Mouse (Mus musculus) large intestine, adult 2 months (tissue): Measurements from ENCODE around the gene Pikfyve. TPM values are rescaled to one million over a fixed set of nuclear protein-coding genes. Genes with fewer than 3 reads are reported as not detected.

Source experiments
- DNase-seq: peaks from one replicate; pipeline ENCODE4 v3.0.0-alpha.2; 2012; ENCODE audit warnings: low read depth, low spot score
- WGBS: fragments of 180-500 bp; shearing (Covaris S2); methylation state at CpG from one replicate; pipeline ENCODE4 v1.1.7; 2018; 5-methylcytosine and 5-hydroxymethylcytosine counted together
- polyA plus RNA-seq: library from polyadenylated mRNA; depleted of rRNA; stranded (reverse); fragments of >200 nt; gene quantifications from 2 replicates; pipeline ENCODE4 v1.2.3, GENCODE M21; 2012; rRNA removed

Pikfyve gene
- 2.4 and 6.1 TPM in 2 replicates for polyA plus RNA-seq

DNA sequence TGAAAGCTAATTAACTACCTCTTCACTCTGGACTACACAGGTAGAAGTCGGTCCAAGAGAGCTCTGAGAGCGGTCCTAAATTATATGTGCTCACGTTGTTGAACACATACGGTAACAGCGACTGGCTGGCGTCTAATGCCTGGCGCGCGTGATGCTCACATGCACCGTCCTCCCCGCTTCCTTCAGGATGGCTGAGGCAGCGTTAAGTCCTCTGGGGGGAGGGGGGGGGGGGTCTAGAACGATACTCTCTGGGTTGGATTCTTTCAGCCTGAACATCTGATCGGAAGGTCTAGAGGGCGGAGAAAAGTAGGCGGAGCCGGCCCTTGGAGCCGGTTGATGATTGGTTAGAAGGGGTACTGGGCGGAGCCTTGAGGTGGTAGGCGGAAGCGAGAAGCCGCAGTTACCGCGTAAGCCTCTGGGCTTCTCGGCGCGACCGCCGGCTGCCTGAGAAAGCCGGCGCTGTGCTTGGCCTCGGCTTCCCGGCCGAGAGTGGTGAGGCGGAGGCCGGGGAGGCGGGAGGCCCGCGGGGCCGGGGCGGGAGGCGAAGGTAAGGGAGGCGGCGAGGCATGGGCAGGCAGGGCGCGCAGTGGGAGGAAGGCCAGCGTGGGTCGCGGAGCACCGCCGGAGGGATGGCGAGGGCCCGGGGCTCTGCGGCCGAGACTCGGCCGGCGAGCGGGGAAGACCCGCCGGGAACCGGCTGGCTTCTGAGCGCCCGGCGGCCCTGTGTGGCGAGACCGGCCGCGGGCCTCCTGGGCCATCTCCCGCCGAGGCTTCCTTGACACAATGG is at the start of gene Pikfyve, which contains the start of gene Idh1:
TSS of gene Pikfyve (plus strand) at position 397 of the 787 bp plus-strand sequence.
TSS of gene Idh1 (minus strand) at position 214 of the 787 bp plus-strand sequence.
- under 1% methylated on average over 68 of the region's 71 CpGs for WGBS
- DNase-seq: peak; percentile 80

DNA sequence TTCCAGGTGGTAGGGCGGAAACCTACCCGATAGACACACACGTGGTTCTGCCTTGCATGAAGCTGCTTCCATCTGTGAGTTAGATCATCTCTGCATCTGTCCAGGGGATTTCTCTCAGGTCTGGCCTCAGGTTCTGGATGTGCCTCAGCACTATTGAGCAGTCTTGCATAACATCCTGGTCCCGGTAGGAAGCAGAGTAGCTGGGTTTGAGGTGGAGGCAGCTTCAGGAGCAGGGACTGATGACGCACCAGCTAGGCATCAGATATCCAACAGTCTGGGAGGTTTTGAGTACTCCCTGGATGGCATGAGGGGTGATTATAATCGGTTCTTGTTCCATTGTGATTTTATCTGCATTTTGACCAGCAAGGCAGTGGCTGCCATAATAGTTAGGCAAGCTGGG is 48.9 kb upstream of the Pikfyve start:
- WGBS: 83% methylated on average over 6 of the region's 6 CpGs
- no peak for DNase-seq

DNA sequence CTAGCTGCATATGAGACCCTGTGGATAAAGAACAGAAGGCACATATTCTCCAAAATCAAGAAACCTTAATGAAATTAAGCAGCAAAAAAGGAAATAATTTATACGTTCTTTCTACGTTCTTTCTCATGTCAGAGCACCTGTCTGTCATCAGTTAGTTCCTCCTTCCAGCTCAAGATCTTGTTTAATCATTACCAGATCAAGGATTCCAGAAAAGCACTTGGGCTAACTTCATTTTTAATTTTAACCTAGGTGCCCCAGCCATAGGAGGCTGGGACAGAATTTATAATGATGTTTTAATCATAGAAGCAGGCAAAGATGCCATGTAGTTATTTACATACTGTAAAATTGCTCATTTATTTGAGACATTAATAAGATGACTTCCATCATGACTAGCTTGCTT is 41.7 kb upstream of the Pikfyve start:
- DNase-seq: no peak
- WGBS: 43% methylated on average over 2 of the region's 2 CpGs

DNA sequence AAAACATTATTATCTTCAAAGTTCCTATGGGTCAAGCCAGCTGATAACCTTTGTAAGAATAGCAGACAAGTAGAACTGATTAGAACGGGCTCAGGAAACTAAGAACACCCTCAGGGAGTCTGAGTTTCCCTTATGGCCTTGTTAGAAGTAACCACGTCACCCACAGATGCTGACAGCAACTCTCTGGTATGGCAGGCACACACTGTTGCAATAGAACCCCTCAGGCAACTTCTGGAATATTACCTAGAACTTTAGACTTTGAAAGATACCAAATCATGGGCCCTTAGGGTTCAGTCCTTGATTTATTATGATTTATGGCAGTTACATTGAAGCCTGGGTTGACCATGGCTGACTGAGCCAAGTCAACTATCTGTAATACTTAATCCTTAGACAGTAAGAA is 39.9 kb upstream of the Pikfyve start:
- 45% methylated on average over 2 of the region's 2 CpGs for whole genome bisulfite sequencing
- no peak for DNase-seq

GRCm38 (mm10) chr1:65147326-65147725 is 39.2 kb upstream of the Pikfyve start:
- no peak for DNase-seq
- 95% methylated on average over 5 of the region's 5 CpGs for WGBS

- 23% methylated on average over 3 of the region's 3 CpGs for WGBS
- no peak for DNase-seq
Measured at GRCm38 (mm10) chr1:65147971-65148370, 38.5 kb upstream of the Pikfyve start.

GRCm38 (mm10) chr1:65154814-65155213 is 31.7 kb upstream of the Pikfyve start:
- DNase-seq: no peak

DNA sequence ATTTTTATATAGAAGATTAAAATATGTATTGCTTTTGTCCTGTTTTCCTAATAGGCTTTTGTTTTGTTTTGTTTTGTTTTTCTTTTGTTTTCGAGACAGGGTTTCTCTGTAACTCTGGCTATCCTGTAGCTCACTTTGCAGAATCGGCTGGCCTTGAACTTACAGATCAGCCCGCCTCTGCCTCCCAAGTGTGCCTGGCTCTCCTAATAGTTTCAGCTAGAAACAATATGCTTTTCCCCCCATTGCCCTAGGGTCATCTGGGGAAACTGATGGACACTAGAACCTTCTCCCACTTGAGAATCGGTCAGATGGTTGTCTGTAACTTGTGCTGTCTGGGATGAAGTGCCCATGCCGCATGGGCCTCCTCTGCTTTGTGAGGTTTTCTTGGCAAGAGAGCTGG is 30.4 kb upstream of the Pikfyve start:
- WGBS: 94% methylated on average over 5 of the region's 5 CpGs
- DNase-seq: no peak

- 91% methylated on average over 1 of the region's 1 CpGs for WGBS
- DNase-seq: no peak
Measured at GRCm38 (mm10) chr1:65162210-65162609, 24.3 kb upstream of the Pikfyve start.

DNA sequence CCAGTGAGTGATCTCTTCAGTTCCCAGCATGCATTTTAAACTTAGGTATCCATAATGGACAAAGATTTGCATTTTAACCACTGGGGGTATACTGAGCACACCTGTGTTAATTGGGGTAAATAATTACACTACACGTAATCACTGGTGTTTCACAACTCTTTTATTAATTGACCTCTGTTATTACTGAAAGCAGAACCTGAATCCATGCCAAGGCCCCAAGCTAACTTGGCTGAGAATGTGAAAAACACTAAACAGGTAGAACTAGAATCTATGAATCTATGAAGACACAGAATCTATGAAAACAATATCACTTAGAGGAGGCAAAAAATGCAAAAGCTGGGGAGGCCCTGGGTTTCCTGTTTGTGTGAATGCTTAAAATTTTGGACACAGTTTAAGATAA is 19.0 kb upstream of the Pikfyve start:
- no peak for DNase-seq
- 89% methylated on average over 1 of the region's 1 CpGs for WGBS

DNA sequence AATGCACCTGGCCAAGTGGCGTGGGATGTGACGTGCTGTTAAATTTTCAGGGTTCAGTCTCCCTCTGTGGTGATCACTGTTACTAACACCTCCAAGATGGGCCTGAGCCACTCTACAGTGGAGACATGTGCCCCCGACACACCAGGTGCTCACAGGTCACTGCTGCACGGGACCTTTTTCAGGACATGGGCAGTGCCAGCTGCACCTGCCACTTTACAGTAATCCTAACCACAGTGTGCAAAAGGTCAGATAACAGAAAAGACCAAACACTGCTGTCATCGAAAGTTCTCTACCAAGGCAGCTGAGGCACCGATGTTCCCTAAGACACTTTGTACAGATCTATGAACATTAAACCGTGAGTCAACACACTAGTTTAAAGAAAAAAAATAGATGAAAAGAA is 16.9 kb upstream of the Pikfyve start:
- WGBS: 45% methylated on average over 7 of the region's 7 CpGs

DNA sequence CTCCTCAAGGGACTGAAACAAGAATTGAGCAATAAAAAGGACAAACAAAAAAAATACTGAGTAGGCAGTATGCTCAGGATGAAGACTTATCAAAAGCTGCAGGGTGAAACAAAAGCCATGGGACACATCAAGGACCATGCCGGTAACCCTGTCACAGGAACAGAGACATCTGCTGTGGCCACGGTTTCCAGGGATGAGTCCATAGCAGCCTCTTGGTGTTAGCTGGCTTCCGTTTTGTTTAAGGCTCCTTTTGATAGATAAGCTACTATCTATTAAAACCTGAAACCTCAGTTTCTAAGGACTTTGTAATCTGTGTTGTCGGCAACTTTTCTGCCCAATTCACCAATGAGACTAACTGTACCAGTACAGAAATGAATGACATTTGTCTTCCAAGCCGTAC is 16.5 kb upstream of the Pikfyve start:
- no peak for DNase-seq
- WGBS: 30% methylated on average over 5 of the region's 5 CpGs

More for the DNA sequence above, 16.9 kb upstream of the Pikfyve start:
- no peak for DNase-seq

- peak; percentile 71 for DNase-seq
- 28% methylated on average over 4 of the region's 4 CpGs for WGBS
Measured at GRCm38 (mm10) chr1:65171579-65171978, 14.9 kb upstream of the Pikfyve start.

- DNase-seq: no peak
- 76% methylated on average over 2 of the region's 2 CpGs for WGBS
Measured at GRCm38 (mm10) chr1:65173716-65174115, 12.8 kb upstream of the Pikfyve start.

- WGBS: 25% methylated on average over 4 of the region's 4 CpGs
- no peak for DNase-seq
Measured at GRCm38 (mm10) chr1:65176171-65176570, 10.3 kb upstream of the Pikfyve start.

GRCm38 (mm10) chr1:65176912-65177311 is 9.6 kb upstream of the Pikfyve start:
- no peak for DNase-seq
- WGBS: 12% methylated on average over 5 of the region's 5 CpGs

DNA sequence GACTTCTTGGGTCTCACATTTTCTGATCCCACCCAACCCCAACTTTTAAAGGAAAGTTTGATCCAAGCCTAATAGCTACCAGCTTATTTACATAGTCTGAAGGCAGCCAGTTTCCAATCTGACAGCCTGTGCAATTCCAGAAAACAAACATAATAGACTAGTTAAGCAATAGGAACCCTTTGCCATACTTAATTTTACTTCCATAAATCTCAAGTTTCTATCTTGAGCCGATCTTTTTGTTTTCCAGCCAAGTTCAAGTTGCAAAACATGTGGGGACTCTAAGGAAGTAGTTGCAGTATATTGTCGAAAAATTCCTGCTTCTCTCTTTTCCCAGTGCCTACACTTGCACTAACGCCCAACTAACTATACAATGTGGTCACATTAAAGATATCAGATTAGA is 9.0 kb upstream of the Pikfyve start:
- WGBS: 7% methylated on average over 3 of the region's 3 CpGs
- no peak for DNase-seq

GRCm38 (mm10) chr1:65178126-65178901 is 8.2 kb upstream of the Pikfyve start:
- under 1% methylated on average over 27 of the region's 27 CpGs for WGBS
- peak; percentile 89 for DNase-seq

- DNase-seq: peak; percentile 92
- WGBS: under 1% methylated on average over 39 of the region's 39 CpGs
Measured at GRCm38 (mm10) chr1:65178902-65179432, 7.5 kb upstream of the Pikfyve start.

DNA sequence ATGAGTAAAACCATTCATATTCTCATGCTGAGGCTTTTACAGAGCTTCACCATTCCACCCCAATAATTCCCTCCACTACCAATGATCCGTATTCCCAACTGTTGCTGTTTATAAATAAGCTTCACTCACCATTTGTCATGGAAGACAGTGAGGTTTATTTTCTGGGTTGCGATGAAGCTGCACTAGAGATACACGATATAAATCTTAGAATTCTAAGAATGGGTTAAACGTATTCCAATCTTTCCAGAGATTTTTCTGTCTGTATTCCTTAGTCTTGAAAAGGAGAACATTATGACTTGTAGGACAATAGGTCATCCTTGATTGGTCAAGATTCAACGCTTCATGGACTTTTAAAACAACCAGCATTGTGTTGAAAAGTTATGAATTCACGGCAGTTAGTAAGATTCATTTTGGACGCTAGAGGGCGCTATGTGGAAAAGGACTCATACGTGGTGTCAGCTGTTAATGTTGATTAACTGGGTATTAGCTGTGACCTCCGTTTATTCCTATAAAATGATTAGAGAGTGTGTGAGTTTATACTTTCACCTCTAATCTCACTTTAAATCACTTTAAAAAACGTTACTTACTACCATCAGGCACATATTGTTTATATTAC is 6.7 kb upstream of the Pikfyve start:
- WGBS: 2% methylated on average over 11 of the region's 11 CpGs
- peak; percentile 78 for DNase-seq
